Mouse (Mus musculus): ENCODE results near the gene Fcgr2b. TPM values are rescaled to one million over a fixed set of nuclear protein-coding genes. Genes with fewer than 3 reads are reported as not detected.
"Not testable (repeated sequence)": the region's sequence is repeated elsewhere in the genome, so short reads cannot be mapped to it uniquely, and the experiment has no call there.

Fcgr2b gene
- polyA plus RNA-seq, 2 experiments = 2.1 TPM

DNA sequence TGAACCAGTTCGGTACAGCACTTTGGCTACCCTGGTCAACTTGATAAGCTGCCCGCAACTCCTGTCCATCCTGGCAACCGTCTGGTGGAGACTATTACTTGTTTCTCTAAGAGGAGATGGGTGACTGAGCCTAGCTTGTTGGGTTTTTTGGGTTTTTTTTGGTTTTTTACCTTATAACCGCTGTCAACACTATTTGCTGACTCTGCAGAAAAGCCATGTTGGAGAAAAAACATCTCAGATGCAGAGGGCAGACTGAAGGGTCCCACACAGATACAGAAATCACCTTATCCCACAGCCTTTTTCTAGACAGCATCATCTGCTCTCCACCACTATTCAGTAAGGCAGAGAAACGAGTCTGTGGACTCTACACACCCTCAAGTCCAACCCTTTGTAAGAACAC, 9.5 kb upstream of the Fcgr2b start:
- no peaks in the 10 kb centered on the region for H3K27me3 ChIP-seq (ENCODE audit: control insufficient read depth, insufficient read depth, low read length)
- no peaks in the 10 kb centered on the region for H3K4me1 ChIP-seq (ENCODE audit: control insufficient read depth, insufficient read depth, low read length)
- H3K27ac ChIP-seq (replicated peaks; ENCODE audit: low read depth, low read length) = no peak overlapping the region
- WGBS = 85% methylated on average over 5 of the region's 5 CpGs
- H3K9ac ChIP-seq (ENCODE audit: low read depth, low read length, severe bottlenecking) = no peak overlapping the region
- H3K36me3 ChIP-seq (ENCODE audit: control insufficient read depth, insufficient read depth, low read length) = no peaks in the 10 kb centered on the region
- no peaks in the 10 kb centered on the region for H3K9me3 ChIP-seq (ENCODE audit: control insufficient read depth, low read length)
- H3K4me3 ChIP-seq (replicated peaks; ENCODE audit: low read length) = no peak overlapping the region
- DNase-seq (ENCODE audit: low spot score) (no peak), ATAC-seq (ENCODE audit: low FRiP score, low read depth) (no peak)
- TF ChIP-seq POLR2A (IDR thresholded peaks at IDR 0.05; ENCODE audit: borderline replicate concordance, extremely low read depth, insufficient read depth, insufficient read length) = no peak
- H3K4me2 ChIP-seq (replicated peaks; ENCODE audit: low read depth, low read length, severe bottlenecking) = no peak overlapping the region

DNA sequence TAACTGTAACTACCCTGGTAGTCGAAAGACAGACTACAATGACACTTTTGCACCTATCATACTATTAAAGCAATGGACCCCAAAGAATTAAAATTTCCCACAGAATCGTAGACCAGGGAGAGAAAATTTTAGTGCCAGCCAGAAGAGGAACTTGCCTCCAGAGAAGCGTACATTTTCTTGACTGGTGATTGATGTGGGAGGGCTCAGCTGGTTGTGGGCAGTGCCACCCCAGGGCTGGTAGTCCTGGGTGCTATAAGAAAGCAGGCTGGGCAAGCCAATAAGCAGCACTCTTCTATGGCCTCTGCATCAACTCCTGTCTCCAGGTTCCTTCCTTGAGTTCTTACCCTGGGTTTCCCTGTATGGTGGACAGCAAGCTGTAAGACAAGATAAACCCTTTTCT, 8.7 kb upstream of the Fcgr2b start:
- H3K4me2 ChIP-seq (replicated peaks; ENCODE audit: low read depth, low read length, severe bottlenecking) = no peak overlapping the region
- DNase-seq (ENCODE audit: low spot score) = no peak
- no peaks in the 10 kb centered on the region for H3K4me1 ChIP-seq (ENCODE audit: control insufficient read depth, insufficient read depth, low read length)
- H3K4me3 ChIP-seq (replicated peaks; ENCODE audit: low read length) = no peak overlapping the region
- WGBS = 82% methylated on average over 3 of the region's 3 CpGs
- no peaks in the 10 kb centered on the region for H3K36me3 ChIP-seq (ENCODE audit: control insufficient read depth, insufficient read depth, low read length)
- ATAC-seq (ENCODE audit: low FRiP score, low read depth) = no peak
- no peak for TF ChIP-seq POLR2A (IDR thresholded peaks at IDR 0.05; ENCODE audit: borderline replicate concordance, extremely low read depth, insufficient read depth, insufficient read length)
- H3K9ac ChIP-seq (ENCODE audit: low read depth, low read length, severe bottlenecking) = no peak overlapping the region
- H3K27ac ChIP-seq (replicated peaks; ENCODE audit: low read depth, low read length) = no peak overlapping the region
- H3K9me3 ChIP-seq (ENCODE audit: control insufficient read depth, low read length) = no peaks in the 10 kb centered on the region
- no peaks in the 10 kb centered on the region for H3K27me3 ChIP-seq (ENCODE audit: control insufficient read depth, insufficient read depth, low read length)

DNA sequence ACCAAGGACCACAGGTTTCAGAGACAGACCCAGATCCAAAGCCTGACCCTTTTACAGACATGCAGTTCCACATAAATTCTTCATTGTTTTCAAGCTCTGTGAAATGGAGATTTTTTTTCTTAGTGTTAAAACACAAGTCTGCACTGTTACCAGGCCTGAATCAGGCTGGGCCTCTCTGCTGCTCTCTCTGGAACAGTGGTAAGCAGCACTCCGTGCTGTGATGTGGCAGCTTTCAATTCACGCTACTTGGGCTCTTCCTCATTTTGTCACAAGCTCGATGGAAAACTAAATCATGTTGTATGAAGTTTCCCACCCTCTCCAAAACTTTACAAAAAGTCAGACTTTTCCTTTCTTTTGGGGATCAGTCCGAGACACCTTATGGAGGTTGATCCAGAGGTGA, 6.7 kb upstream of the Fcgr2b start:
- H3K9ac ChIP-seq (ENCODE audit: low read depth, low read length, severe bottlenecking) = no peak overlapping the region
- DNase-seq (ENCODE audit: low spot score) (no peak), ATAC-seq (ENCODE audit: low FRiP score, low read depth) (no peak)
- no peaks in the 10 kb centered on the region for H3K9me3 ChIP-seq (ENCODE audit: control insufficient read depth, low read length)
- TF ChIP-seq POLR2A (IDR thresholded peaks at IDR 0.05; ENCODE audit: borderline replicate concordance, extremely low read depth, insufficient read depth, insufficient read length) = no peak
- WGBS = 86% methylated on average over 4 of the region's 4 CpGs
- H3K4me3 ChIP-seq (replicated peaks; ENCODE audit: low read length) = no peak overlapping the region
- no peaks in the 10 kb centered on the region for H3K36me3 ChIP-seq (ENCODE audit: control insufficient read depth, insufficient read depth, low read length)
- H3K27me3 ChIP-seq (ENCODE audit: control insufficient read depth, insufficient read depth, low read length) = no peaks in the 10 kb centered on the region
- no peaks in the 10 kb centered on the region for H3K4me1 ChIP-seq (ENCODE audit: control insufficient read depth, insufficient read depth, low read length)
- H3K27ac ChIP-seq (replicated peaks; ENCODE audit: low read depth, low read length) = no peak overlapping the region
- no peak overlapping the region for H3K4me2 ChIP-seq (replicated peaks; ENCODE audit: low read depth, low read length, severe bottlenecking)

DNA sequence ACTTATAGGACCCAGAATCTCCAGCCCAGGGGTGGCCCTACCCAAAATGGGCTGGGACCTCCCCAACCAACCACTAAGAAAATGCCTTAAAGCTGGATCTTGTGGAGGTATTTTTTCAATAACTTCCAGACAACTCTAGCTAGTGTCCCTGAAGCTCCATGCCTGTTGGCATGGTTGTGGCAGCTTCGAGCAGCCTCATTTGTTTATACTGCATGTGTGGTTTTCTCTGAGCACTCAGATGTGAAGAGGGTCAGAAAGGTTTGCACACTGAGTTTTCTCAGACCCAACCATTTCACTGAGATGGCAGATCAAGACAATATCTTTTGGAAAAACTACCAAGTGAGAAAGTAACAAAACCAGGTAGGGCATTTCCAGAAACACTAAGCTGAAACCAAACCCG, 6.0 kb upstream of the Fcgr2b start:
- 90% methylated on average over 2 of the region's 2 CpGs for WGBS
- no peak for TF ChIP-seq POLR2A (IDR thresholded peaks at IDR 0.05; ENCODE audit: borderline replicate concordance, extremely low read depth, insufficient read depth, insufficient read length)
- Histone ChIP-seq H3K9me3 (ENCODE audit: control insufficient read depth, low read length) (no peaks in the 10 kb centered on the region), H3K36me3 (ENCODE audit: control insufficient read depth, insufficient read depth, low read length) (no peaks in the 10 kb centered on the region), H3K4me2 (replicated peaks; ENCODE audit: low read depth, low read length, severe bottlenecking) (no peak overlapping the region), H3K4me1 (ENCODE audit: control insufficient read depth, insufficient read depth, low read length) (no peaks in the 10 kb centered on the region), H3K27ac (replicated peaks; ENCODE audit: low read depth, low read length) (no peak overlapping the region), H3K27me3 (ENCODE audit: control insufficient read depth, insufficient read depth, low read length) (no peaks in the 10 kb centered on the region), H3K4me3 (replicated peaks; ENCODE audit: low read length) (no peak overlapping the region), H3K9ac (ENCODE audit: low read depth, low read length, severe bottlenecking) (no peak overlapping the region)
- DNase-seq (ENCODE audit: low spot score) = no peak
- no peak for ATAC-seq (ENCODE audit: low FRiP score, low read depth)

DNA sequence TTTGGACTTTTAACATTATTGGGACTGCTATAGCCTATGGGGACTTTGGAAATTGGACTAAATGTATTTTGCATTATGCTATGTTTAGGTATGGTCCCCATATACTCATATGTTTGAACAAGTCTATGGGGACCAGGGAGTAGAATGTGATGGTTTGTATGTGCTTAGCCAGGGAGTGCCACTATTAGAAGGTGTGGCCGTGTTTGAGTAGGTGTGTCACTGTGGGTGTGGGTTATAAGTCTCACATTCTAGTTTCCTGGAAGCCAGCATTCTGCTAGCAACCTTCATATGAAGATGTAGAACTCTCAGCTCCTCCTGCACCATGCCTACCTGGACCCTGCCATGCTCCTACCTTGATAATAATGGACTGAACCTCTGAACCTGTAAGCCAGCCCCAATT, 5.3 kb upstream of the Fcgr2b start:
- not testable (repeated sequence) for H3K36me3 ChIP-seq (ENCODE audit: control insufficient read depth, insufficient read depth, low read length); H3K4me1 ChIP-seq (ENCODE audit: control insufficient read depth, insufficient read depth, low read length); H3K9me3 ChIP-seq (ENCODE audit: control insufficient read depth, low read length); H3K9ac ChIP-seq (ENCODE audit: low read depth, low read length, severe bottlenecking); ATAC-seq (ENCODE audit: low FRiP score, low read depth); H3K27me3 ChIP-seq (ENCODE audit: control insufficient read depth, insufficient read depth, low read length); DNase-seq (ENCODE audit: low spot score); H3K4me3 ChIP-seq (replicated peaks; ENCODE audit: low read length); H3K4me2 ChIP-seq (replicated peaks; ENCODE audit: low read depth, low read length, severe bottlenecking); H3K27ac ChIP-seq (replicated peaks; ENCODE audit: low read depth, low read length)
- 69% methylated on average over 1 of the region's 1 CpGs for WGBS

DNA sequence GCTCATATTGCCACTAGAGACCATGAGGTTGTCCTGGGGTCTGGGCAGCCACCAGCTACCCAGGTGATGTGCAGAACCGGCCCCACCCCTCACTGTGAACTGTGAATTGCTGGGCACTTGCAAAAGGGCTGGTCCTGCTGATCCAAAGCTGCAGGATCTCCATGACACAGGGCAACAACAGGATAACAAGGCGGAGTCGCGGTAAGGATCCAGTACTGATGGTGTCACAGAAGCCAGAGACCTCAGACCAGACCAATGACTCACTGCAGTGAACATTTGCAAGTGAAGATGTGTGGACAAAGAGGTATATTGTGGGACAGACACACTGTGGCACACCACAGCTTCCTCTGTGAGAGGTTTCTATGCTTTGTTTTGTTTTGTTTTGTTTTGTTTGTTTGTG, 2.3 kb upstream of the Fcgr2b start:
- no peaks in the 10 kb centered on the region for H3K4me1 ChIP-seq (ENCODE audit: control insufficient read depth, insufficient read depth, low read length)
- H3K4me2 ChIP-seq (replicated peaks; ENCODE audit: low read depth, low read length, severe bottlenecking) = no peak overlapping the region
- no peak overlapping the region for H3K9ac ChIP-seq (ENCODE audit: low read depth, low read length, severe bottlenecking)
- H3K27me3 ChIP-seq (ENCODE audit: control insufficient read depth, insufficient read depth, low read length) = no peaks in the 10 kb centered on the region
- H3K27ac ChIP-seq (replicated peaks; ENCODE audit: low read depth, low read length) = no peak overlapping the region
- DNase-seq (ENCODE audit: low spot score) (no peak), ATAC-seq (ENCODE audit: low FRiP score, low read depth) (no peak)
- no peaks in the 10 kb centered on the region for H3K9me3 ChIP-seq (ENCODE audit: control insufficient read depth, low read length)
- H3K4me3 ChIP-seq (replicated peaks; ENCODE audit: low read length) = no peak overlapping the region
- WGBS = 73% methylated on average over 4 of the region's 4 CpGs
- TF ChIP-seq POLR2A (IDR thresholded peaks at IDR 0.05; ENCODE audit: borderline replicate concordance, extremely low read depth, insufficient read depth, insufficient read length) = no peak
- no peaks in the 10 kb centered on the region for H3K36me3 ChIP-seq (ENCODE audit: control insufficient read depth, insufficient read depth, low read length)

All from limb, embryonic 14.5 days (tissue).